Mouse (Mus musculus) common myeloid progenitor, adult 5-6 weeks (primary cell): Measurements from ENCODE around the gene Arid1b. TPM values are rescaled to one million over a fixed set of nuclear protein-coding genes. Genes with fewer than 3 reads are reported as not detected.
"Not testable (repeated sequence)": the region's sequence is repeated elsewhere in the genome, so short reads cannot be mapped to it uniquely, and the experiment has no call there.

Experiments used
- ATAC-seq: replicated peaks from 2 replicates; pipeline ENCODE4 v1.8.0; 2016; ENCODE audit warnings: low read depth, mild to moderate bottlenecking, moderate TSS enrichment, inconsistent platforms; ENCODE audit not compliant: poor library complexity, severe bottlenecking
- total RNA-seq: library from RNA; stranded (forward); fragments of 200-1000, 187-1606 nt; gene quantifications from 2 replicates; pipeline ENCODE4 v1.2.3, GENCODE M21; 2017

Gene Arid1b
- total RNA-seq, 1 experiment from 2014 or later = 48.6 TPM

DNA sequence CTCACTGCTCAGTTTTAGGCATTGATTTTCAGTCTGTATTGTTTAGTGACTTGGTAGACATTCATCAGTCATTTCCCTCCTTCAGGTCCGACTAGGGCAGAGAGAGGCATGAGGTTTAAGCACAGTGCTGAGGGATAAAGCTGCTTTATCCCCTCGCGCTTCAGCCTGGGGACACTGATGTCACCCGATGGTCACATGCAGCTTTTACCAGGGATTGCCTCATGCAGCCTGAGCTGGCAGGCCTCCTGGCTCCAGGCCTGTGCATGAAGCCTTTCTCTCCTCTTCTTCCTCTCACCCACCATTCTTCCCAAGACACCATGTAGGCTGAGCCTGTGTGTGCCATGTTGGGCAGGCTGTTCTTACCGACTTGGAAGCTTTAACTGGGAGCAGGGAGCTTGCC is 84.4 kb downstream of the Arid1b start:
- ATAC-seq = no peak

DNA sequence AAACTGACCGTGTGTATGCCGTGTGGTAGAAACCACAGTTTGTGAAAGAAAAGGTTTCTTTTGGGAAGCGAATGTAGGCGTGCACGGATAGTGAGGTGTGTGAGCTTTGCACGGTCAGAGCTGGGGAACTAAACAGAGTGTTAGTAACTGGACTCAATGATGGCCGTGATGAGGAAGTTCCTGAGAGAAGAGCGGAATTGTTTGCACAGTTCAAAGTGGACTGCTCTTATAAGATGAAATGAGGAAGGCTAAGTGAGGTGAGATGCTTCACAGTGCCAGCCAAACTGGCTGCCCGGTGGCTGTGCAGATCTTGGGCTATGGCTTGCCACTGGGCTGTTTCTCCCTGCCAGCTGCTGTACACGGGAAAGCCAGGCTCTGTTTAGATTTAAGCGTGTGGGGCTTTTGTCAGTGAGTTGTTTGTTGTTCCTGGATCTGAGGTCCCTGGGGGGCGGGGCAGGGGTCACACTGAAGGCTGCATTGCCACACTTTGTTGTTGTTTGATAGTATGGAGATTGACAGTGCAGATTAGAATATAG is 86.8 kb downstream of the Arid1b start:
- peak; percentile 64 for ATAC-seq

DNA sequence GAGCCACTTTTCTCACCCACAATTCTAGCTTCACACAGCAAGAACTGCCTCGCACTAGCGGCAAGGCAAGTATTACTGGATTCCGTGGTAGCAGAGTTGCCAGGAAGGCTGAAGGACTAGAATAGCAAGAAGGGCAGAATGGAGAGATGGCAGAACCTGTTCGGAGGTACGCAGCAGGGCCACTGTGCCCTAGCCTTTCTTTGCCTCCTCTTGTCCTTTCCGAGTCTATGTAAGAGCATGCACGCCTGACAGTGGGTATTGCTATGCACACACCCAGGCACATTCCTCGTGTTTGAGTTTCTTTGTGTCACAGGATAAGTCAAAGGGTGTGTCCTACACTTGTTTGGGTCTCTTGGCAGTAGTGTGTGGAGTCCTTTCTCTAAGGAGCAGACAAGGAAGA is 88.1 kb downstream of the Arid1b start:
- no peak for ATAC-seq

DNA sequence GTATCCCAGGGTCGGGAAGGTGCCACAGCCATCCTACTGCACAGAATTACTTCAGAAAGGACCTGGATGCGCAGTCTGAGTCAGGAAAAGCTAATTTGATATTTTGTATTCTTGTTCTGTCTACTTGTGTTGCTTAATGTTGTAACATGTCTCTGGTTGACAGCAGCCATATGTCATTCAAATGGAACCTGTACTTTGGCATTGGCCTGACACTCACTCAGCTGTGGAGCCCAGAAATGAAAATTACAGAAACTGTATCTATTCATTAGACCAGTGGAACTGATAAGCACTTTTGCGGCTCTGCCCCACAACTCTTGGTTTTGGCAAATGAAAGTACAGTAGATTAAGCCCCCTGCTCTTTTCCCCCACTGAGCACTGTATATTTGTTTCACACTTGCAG is 89.4 kb downstream of the Arid1b start:
- no peak for ATAC-seq

DNA sequence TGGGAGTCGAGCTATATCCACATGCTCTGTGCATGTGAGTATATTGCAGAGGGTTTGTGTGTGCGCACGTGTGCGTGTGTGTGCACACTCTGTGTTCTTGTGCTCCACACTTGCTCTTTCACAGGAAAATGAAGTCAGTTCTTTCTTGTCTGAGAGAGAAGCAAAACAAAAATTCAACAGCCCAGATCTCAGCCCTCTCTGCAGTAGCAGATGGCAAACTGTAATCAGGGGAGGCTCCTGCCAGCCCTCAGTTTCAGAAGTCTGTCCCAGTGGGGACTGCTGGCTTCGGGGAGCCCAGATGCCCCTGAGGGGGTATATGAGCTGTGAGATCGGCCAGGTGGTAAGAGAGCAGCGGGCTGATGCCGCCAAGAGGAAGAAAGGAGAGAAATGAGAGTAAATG is 90.0 kb downstream of the Arid1b start:
- no peak for ATAC-seq

DNA sequence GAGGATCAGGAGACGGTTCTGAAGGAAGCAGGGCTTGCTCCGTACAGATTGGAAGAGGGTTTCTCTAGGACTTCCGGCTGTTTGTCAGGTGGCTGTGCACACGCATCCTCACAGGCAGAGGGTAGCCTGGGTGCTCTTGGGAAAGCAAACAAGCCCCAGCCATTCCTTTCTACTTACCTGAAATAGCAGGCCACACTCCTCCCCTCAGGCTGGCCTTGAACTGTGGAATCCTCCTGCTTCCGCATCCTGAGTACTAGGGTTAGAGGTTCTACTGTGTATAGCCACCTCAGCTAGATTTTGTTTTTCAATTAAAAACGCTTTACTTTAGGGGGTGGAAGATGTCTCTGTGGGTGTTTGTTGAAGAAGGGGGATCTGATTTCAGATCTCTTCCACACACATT is 90.9 kb downstream of the Arid1b start:
- ATAC-seq = no peak

DNA sequence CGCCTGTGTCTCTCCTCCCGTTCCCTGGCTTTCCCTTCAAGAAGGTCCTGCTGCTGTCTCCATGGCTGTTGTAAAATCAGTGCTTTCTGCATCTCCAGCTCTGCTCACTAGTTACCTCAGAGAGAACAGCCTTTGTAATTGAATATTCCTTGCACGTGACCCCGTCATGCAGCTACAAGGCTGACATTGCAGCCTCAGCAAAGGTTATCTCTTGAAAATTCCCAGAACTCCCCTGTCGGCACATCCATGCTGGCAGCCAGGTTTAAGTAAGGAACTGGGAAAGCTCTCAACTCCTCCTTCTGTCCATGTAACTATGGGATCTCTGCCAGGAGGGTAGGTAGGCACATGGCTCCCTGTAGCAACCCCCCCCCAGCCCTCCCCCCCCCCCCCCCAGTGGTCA is 91.8 kb downstream of the Arid1b start:
- ATAC-seq = no peak

DNA sequence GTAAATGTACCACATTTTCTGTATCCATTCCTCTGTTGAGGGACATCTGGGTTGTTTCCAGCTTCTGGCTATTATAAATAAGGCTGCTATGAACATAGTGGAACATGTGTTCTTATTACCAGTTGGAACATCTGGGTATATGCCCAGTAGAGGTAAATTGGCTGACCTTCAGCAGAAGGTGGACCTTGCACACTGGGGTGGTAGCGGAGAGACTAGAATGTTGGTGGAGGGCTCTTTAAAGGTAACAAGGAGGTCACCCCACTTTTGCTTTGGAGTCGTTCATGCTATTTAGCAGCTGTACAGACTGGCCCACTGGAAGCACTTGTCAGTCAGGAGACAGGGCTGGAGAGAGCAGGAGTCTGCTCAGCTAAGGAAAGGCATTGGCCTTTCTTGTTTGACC is 94.1 kb downstream of the Arid1b start:
- not testable (repeated sequence) for ATAC-seq

DNA sequence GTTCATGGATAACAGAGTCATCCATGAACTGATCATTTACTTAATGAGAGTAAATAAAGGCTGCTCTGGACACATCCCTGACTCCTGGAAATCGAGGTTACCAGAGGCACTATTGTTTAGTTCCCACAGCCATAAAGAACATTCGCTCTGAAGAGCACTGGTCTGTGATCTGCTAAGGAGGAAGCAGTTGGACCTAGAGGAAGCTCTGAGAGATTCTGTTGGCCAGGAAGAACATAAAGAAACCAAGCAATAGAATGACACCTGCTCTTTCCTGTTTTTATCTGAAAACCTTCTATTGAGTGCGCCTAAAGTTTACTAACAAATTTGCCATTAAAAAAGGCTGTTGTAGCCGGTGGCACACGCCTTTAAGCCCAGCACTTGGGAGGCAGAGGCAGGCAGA is 94.7 kb downstream of the Arid1b start:
- ATAC-seq = 0 out of 2 replicates have a peak, but pooled peaks have one; percentile 7

DNA sequence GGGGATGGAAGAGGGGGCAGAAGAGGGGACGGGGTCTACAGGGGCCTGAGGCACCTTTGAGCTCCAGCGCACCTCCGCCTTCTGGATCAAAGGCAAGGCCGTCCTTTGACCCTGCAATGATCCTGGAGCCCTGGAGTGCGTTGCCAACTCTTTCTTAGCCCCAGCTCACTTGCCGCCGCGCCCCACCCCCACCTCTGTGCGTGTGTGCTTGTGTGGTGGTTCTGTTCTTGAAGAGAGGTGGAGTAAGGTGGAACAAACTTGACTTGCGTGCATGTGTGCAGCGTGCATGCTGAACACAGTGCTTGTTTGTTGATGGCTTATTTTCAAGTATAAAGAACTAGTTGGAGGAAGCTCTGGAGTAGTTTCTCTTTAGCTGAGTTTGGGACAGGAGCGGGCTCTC is 95.4 kb downstream of the Arid1b start:
- 0 out of 2 replicates have a peak, but pooled peaks have one; percentile 26 for ATAC-seq

DNA sequence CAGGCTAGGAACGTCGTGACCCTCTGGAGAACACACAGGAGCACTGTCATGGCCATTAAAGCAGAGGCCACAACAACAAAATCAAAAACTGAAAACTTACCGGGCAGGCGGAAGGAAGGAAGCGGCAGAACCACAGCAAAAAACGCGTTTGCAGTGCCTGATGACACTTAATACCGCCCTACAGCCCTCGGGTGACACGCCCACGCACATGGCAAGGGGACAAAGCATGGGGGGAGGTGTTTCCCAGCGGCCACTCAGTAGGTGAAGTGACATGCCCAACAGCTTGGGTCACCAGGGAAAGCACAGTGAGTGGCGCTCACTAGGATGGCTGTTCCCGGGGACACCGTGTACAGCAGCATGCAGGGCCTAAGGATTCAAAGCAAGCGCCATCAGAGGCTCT is 97.4 kb downstream of the Arid1b start:
- ATAC-seq = peak; percentile 33

DNA sequence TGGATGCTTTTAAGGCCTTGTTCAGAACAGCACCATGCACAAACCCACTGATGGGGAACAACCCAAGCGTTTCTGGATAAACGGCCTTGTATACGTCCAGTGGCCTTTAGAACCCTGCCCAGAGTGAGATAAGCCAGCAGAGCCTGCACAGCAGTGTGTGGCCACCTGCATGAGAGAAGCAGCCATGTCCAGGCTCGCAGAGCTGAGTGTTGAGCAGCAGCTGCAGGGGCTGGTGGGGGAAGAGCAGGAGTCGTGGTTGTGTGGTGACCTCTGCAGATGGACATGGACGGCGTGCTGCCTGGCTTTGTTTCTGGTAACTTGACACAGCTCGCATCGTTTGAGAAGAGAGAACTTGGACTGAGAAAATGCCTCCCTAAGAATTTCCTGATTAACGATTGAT is 97.8 kb downstream of the Arid1b start:
- ATAC-seq = no peak

DNA sequence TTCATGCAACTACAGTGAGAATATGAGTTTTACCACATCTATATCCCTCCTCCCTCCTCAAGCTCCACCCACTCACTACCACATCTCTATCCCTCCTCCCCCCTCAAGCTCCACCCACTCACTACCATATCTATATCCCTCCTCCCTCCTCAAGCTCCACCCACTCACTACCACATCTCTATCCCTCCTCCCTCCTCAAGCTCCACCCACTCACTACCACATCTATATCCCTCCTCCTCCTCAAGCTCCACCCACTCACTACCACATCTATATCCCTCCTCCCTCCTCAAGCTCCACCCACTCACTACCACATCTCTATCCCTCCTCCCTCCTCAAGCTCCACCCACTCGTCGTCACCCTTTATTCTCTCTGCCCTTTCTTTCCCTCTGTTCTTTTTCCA is 99.2 kb downstream of the Arid1b start:
- not testable (repeated sequence) for ATAC-seq

DNA sequence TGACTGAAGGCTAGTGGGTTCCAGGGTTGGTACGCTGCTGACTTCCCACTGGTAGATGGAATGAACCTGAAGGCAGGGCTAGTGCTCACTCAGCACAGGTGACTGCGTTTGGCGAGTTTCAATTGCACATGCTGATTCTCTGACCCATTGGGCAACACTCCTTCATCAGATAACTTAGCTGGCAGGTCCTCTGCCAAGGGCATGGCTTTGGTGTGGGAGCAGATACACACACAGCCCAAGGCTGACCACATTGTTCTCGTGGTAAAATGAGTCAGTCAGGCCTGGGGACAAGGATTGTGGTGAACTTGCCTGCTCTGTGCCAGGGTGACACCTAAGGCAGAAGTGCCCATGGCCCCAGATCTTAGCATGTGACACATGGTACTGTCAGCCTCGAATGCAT is 100.5 kb downstream of the Arid1b start:
- peak; percentile 13 for ATAC-seq

DNA sequence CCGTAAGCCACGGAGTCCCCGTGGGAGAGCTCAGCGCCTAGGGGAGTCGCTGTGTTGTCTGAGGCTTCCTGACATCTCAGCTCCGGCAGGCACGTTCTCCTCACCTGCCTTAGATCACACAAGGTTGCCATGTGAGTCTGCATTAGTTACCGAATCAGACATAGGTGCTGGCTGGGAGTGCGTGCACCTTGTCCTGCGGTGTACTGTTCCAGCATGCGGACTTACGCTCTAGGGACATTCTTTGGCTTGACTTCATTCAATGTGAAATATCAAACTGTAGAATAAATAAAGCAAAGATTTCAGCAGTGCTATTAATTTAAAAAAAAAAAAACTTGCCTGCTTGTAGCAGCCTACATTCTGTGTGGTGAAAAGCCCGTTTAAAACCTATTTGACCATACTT is 101.6 kb downstream of the Arid1b start:
- no peak for ATAC-seq

DNA sequence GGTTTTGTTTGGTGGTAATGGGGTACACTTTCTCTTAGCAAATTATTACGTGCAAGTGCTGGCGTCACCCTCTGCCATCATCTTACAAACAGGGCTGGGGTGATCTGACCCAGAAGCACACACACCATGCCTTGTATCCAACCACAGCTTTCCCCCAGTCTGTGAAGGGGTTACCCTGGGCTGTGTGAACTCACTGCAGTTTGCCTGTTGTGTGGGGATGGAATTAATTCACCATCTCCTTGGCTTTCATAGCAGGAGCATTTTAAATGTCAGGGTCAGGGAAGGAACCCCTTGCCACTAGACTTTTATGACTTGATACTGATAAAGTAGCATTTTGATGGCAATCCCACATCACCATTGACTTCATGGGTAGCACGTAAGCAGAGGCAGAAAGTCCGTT is 102.9 kb downstream of the Arid1b start:
- ATAC-seq = no peak

DNA sequence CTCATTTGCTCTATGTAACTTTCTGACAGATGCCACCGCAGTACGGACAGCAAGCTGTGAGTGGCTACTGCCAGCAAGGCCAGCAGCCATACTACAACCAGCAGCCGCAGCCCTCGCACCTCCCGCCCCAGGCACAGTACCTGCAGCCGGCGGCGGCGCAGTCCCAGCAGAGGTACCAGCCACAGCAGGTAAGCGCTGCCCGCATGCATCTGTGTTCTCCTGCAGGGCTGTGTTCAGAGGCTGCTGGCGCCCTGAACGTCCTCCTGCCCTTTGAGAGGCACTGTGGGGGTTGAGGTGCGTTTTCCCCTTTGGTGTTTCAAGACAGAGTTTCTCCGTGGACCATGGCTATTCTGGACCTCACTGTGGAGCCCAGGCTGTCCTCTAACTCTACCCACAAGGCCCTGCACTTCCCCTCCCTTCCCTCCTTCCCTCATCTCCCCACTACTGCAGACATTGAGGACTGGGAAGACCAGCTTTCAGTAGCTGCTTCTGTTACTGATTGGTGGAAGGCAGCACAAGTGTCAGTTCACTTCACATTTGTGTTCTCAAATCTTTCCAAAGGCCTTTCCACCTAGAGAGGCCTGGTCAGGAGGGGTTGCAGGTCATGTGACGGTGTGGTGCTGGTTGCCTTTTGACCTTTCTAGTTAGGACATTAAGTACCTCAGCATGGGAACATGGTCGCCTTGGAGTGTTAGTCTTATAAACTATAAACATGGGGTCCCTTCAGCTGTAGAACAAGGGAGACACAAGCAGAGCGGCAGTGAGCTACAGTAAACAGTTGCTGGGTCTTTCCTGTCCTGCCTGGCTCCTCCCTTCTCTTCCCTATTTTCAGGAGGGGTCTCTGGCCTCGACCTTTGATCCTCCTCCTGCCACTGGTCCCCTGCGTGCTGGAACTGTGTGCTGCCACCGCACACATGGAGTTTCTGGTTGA is 103.7 kb downstream of the Arid1b start:
- peak; percentile 33; the same call in 1 of the 2 replicates for ATAC-seq

DNA sequence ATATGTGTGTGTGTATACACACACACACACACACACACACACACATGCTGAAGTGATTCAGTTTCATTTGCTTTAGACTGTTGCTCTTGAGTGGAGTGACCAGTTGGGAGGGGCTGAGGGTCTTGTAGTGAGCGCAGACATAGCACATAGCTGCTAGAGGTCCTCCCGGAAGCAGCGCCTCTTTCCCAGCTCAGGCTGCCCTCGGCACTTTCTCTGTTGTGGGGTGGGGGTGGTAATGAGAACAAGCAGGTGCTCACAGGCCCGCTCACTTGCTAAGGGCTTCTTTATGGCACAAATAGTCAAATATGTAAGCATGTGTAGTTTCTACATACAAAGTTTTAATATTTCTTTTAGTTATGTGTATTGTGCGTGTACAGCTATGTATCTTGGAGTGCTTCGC is 104.6 kb downstream of the Arid1b start:
- ATAC-seq = no peak

DNA sequence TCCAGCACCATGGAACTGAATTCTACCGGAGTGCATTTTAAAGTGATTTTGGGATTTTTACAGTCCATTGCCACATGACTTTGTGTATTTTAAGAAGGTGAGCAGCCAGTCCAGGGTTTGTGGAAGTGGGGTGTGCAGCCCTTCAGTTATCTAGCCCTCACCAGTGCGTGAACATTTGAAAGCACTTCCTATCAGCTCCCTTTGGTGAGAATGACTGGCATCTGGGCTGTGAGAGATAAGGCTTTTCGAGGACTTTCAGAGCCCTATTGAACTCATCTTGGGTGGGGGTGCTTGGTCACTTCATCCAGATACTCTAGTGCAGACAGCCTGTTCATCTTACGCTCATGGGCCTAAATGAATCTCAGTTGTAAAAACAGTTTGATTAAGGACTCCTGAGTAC is 105.1 kb downstream of the Arid1b start:
- peak; percentile 78 for ATAC-seq

DNA sequence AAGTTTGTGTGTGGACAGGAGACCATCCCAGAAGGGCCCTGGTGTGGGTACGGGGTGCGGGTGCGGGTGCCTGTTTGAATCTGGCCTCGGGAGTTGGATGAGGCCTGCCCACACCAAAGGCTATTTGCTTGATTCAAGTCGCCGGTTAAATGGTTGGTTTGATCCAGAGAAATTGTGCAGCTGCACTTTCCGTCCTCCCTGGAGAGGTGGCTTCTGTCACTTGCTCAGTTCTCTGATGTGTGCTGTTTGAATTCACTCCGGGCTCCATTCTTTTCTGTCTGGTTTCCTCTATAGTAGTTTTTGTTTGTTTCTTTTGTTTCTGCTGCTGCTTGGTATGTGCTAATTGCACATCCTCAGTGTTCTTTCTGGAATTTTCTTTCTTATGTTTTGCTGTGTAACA is 107.0 kb downstream of the Arid1b start:
- ATAC-seq = no peak

DNA sequence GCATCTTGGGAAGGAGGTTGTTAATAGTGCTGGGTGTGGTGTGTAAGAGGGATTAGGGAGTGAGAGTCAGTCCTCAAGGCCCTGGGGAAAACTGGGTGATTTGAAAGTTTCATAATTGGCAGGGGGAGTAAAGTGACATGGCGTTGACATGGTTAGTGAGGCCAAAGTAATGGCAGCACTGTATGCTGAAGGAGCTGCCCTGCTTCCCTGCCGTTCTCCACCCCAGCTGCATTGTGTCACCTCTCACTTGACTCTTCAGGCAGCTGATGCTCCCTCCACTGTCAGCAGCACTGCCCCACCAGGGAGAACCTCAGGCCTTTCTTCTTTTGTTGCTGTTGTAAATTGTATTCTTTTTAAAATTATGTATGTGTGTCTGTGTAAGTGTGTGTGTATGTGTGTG is 107.8 kb downstream of the Arid1b start:
- no peak for ATAC-seq

DNA sequence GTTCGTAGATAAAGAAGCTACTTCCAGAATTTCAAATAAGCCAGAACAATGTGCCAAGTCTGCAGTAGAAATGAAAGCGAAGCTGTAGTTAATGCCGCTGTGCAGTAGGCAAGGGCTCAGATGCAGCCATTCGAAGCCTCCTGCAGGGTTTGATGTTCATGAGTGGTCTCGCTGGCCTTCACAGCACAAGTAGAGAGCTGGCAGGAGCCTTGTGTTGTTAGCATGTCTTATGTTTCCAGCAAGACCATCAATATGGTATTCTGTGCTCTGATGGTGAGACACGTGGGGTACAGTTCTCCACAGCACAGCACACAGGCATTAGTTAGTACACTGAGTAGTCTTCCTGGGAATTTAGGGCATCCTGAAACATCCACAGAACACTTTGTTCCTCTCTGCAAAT is 111.6 kb downstream of the Arid1b start:
- ATAC-seq = no peak
